Mouse (Mus musculus): ENCODE data around the gene BC052040.

GRCm38 (mm10) chr2:115687612-115688011, 106.1 kb downstream of the BC052040 start:
- no peak for TF ChIP-seq CTCF (conservative IDR thresholded peaks at IDR 0.05; ENCODE audit: insufficient read depth, insufficient read length, low read depth, low read length)
- no peak for TF ChIP-seq POLR2A (IDR thresholded peaks at IDR 0.05; ENCODE audit: low read depth, low read length)

Measured in kidney, adult 2 months (tissue).